Mouse (Mus musculus): ENCODE results near the gene Zscan25. TPM values are rescaled to one million over a fixed set of nuclear protein-coding genes. Genes with fewer than 3 reads are reported as not detected.

Zscan25 gene
- 36.0 TPM for total RNA-seq (2023)

DNA sequence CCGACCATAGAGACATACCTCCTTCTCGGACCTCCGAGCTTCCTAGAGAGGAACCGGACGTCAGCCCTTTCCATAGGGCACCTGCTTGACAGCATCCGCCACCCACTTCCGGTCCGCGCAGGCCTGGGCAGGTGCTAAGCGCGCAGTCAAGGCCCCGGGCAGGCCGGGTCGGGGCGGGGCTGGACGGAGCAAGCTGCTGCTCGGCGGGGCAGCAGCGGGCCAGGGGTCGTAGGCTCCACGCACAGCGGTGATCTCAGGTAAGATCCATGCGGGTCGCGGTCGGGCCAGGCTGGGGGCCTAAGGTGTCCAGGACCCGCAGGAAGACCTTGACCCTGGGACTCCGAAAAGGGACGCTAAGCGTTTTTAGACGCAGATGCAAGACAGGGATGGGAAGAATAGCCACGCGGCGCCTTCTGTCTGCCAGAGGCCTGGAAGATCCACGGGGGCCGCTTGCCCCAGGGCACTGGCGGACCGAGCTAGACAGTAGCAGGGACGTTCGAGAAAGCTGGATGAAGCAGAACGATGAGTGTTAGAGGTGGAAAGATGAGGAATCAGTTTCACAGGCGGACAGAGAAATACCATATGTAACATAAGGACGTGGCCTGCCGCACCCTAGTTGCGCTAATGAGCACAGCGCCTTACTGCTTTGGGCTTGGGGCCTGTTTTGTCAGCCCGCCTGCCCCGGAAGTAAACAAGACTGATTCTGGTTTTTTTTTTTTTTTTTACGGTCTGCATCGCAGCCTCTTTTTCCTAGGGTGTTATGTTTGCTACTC is at the start of gene Zscan25:
Zscan25 (plus strand) TSS at position 130 of the 773 bp plus-strand sequence.

GRCm38 (mm10) chr5:145231367-145231871 is 48.9 kb upstream of the Zscan25 start, which contains the start of gene Zfp655:
Zfp655 (plus strand) TSS chr5:145231715.

Other genes starting within 250 kb of the Zscan25 start
- not detected for gene Gm4871, start 247.7 kb upstream of the Zscan25 start, total RNA-seq (2023)
- not detected for gene 1700018F24Rik, start 237.5 kb upstream of the Zscan25 start, total RNA-seq (2023)
- gene Arpc1a, start 196.7 kb upstream of the Zscan25 start, total RNA-seq (2023), result 87.5 TPM
- not detected for gene Kpna7, start 196.5 kb upstream of the Zscan25 start, total RNA-seq (2023)
- gene Arpc1b, start 166.3 kb upstream of the Zscan25 start, total RNA-seq (2023), result 399 TPM
- 46.4 TPM for gene Pdap1, start 140.3 kb upstream of the Zscan25 start, total RNA-seq (2023)
- gene Bud31, start 140.1 kb upstream of the Zscan25 start, total RNA-seq (2023), result 223 TPM
- 22.8 TPM for gene Ptcd1, start 113.4 kb upstream of the Zscan25 start, total RNA-seq (2023)
- gene Cpsf4, start 113.3 kb upstream of the Zscan25 start, total RNA-seq (2023), result 38.1 TPM
- gene Atp5j2, start 88.4 kb upstream of the Zscan25 start, total RNA-seq (2023), result 152 TPM
- 38.8 TPM for gene Zkscan14, start 78.6 kb upstream of the Zscan25 start, total RNA-seq (2023)
- gene Zkscan5, start 75.9 kb upstream of the Zscan25 start, total RNA-seq (2023), result 7.7 TPM
- gene Zfp655, start 48.8 kb upstream of the Zscan25 start, total RNA-seq (2023), result 74.7 TPM
- gene Cyp3a57, start 64.8 kb downstream of the Zscan25 start, total RNA-seq (2023), result not detected
- gene Cyp3a16, start 189.2 kb downstream of the Zscan25 start, total RNA-seq (2023), result not detected